Mouse (Mus musculus): ENCODE data around the gene Snip1.

DNA sequence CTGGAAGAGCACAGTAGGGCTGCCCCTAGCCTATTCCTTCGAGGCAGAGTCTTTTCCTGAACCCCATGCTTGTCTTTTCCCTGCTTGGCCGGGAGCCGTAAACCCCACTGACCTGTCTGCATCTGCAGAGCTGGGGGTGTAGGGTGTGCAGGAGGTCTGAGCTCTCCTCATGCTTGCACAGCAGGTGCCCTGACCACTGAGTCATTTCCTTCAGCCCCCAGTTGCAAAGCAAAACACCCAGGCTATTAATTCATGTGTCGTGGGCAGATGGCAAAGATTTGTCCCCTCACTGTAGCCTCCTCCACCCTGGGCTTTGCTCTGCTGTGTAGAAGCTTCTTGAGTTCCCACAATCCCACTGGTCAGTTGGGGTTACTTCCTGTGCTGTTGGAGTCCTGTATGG lies 30.9 kb downstream of the Snip1 start:
- TF ChIP-seq MAFK (IDR thresholded peaks at IDR 0.05; ENCODE audit: insufficient read depth, low read depth, low read length) (no peak), HCFC1 (IDR thresholded peaks at IDR 0.05; ENCODE audit: borderline replicate concordance, insufficient read depth, low read length) (no peak)
